15 mouse cellular contexts compared by ENCODE assay signal in the genomic region with DNA sequence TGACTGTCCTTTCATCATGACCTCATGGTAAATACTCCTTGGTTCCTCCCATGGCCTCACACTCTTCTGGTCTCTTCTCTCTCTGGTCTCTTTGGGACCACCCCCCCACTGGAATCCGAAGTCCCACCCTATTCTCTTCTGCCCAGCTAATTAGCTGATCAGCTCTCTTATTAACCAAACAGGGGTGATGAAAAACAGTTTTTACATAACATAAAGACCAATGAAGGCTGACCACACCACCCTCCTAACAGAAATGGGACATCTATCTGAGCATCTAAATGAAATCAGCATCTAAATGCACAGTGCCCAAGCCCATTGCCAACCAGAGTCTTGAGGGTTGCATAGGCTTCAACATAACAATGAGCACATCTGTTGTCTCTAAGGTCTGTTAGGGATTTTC. TPM values are rescaled to one million over a fixed set of nuclear protein-coding genes. Genes with fewer than 3 reads are reported as not detected.
"Had no signal": no experiment of that assay in that cellular context is flagged by ENCODE, and none has a peak within 500 bp of the region (broad histone marks: within the 10 kb centered on the region; RNA-seq: fewer than 3 reads in every experiment).

No protein-coding gene starts in this region.

- H3K27me3 ChIP-seq: midbrain, embryonic 13.5 days; neural tube, embryonic 13.5 days; neural tube, embryonic 15.5 days; stomach, embryonic 15.5 days had no signal

- H3K9ac ChIP-seq: liver, embryonic 14.5 days; lung, embryonic 14.5 days; midbrain, embryonic 13.5 days; neural tube, embryonic 13.5 days; neural tube, embryonic 15.5 days; stomach, embryonic 15.5 days had no signal

- H3K9me3 ChIP-seq: midbrain, embryonic 13.5 days; neural tube, embryonic 13.5 days; neural tube, embryonic 15.5 days; stomach, embryonic 15.5 days had no signal

- H3K4me3 ChIP-seq: midbrain, embryonic 13.5 days; myocyte; neural tube, embryonic 13.5 days; neural tube, embryonic 15.5 days; stomach, embryonic 15.5 days had no signal

- DNase-seq: lung, adult 18-20 months; lung, embryonic 14.5 days; lung, postnatal 10 days; retina, postnatal 1 day; right cerebral cortex, postnatal 14 days; thymus, postnatal 14 days; thymus, postnatal 36 days had no signal

- H3K27ac ChIP-seq: liver, embryonic 14.5 days; midbrain, embryonic 13.5 days; neural tube, embryonic 13.5 days; neural tube, embryonic 15.5 days; stomach, embryonic 15.5 days; stomach, postnatal 0 days had no signal

- H3K4me1 ChIP-seq: midbrain, embryonic 13.5 days; neural tube, embryonic 13.5 days; neural tube, embryonic 15.5 days; stomach, embryonic 15.5 days had no signal

RNA-seq across cellular contexts. Expression of gene Rab25, which starts 23.8 kb away (rescaled TPM):
- total RNA-seq: megakaryocyte, adult 5-6 weeks had no signal
- polyA plus RNA-seq: midbrain, embryonic 13.5 days; neural tube, embryonic 13.5 days had no signal
